Mouse (Mus musculus): ENCODE results near the gene Zim1. TPM values are rescaled to one million over a fixed set of nuclear protein-coding genes. Genes with fewer than 3 reads are reported as not detected.

Gene Zim1
- polyA plus RNA-seq, 1 experiment from 2014 or later = 4.7 TPM

DNA sequence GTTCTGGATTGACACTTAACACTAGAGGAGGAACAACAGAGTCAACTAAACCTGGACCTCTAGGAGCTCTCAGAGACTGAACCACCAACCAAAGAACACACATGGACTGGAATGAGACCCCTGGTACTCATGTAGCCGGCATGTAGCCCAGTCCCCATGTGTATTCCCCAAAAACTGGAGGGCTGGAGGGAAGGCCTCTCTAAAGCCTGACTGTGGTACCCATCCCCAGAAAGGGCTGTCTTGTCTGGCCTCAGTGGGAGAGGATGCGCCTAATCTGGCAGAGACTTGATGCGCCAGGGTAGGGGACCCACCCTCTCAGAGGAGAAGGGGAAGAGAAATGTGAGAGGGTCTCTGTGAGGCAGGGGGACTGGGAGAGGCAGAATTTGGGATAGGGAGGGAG, 50.4 kb downstream of the Zim1 start:
- Histone ChIP-seq H3K36me3 (no peaks in the 10 kb centered on the region), H3K9ac (no peak overlapping the region), H3K4me1 (no peaks in the 10 kb centered on the region), H3K27me3 (no peaks in the 10 kb centered on the region), H3K9me3 (no peaks in the 10 kb centered on the region; the same call in 1 of the 2 replicates), H3K4me3 (no peak overlapping the region), H3K27ac (no peak overlapping the region), H3K4me2 (replicated peaks) (no peak overlapping the region)
- WGBS = 82% methylated on average over 3 of the region's 3 CpGs
- no peak for ATAC-seq (ENCODE audit: insufficient number of reproducible peaks, insufficient read depth, low FRiP score, low TSS enrichment)

- H3K4me3 ChIP-seq = no peak overlapping the region
- H3K27me3 ChIP-seq = no peaks in the 10 kb centered on the region
- H3K4me1 ChIP-seq = no peaks in the 10 kb centered on the region
- WGBS = 91% methylated on average over 4 of the region's 4 CpGs
- no peaks in the 10 kb centered on the region for H3K36me3 ChIP-seq
- H3K9ac ChIP-seq = no peak overlapping the region
- H3K9me3 ChIP-seq = peaks cover 10% of the 10 kb centered on the region; the same call in 1 of the 2 replicates
- H3K4me2 ChIP-seq (replicated peaks) = no peak overlapping the region
- no peak for ATAC-seq (ENCODE audit: insufficient number of reproducible peaks, insufficient read depth, low FRiP score, low TSS enrichment)
- no peak overlapping the region for H3K27ac ChIP-seq
Measured at GRCm38 (mm10) chr7:6638076-6638475, 58.2 kb downstream of the Zim1 start.

- no peak overlapping the region for H3K9ac ChIP-seq
- no peaks in the 10 kb centered on the region for H3K4me1 ChIP-seq
- no peak overlapping the region for H3K27ac ChIP-seq
- H3K4me3 ChIP-seq = no peak overlapping the region
- H3K4me2 ChIP-seq (replicated peaks) = no peak overlapping the region
- no peaks in the 10 kb centered on the region for H3K36me3 ChIP-seq
- WGBS = 88% methylated on average over 4 of the region's 4 CpGs
- H3K27me3 ChIP-seq = no peaks in the 10 kb centered on the region
- peaks cover 10% of the 10 kb centered on the region; the same call in 1 of the 2 replicates for H3K9me3 ChIP-seq
- no peak for ATAC-seq (ENCODE audit: insufficient number of reproducible peaks, insufficient read depth, low FRiP score, low TSS enrichment)
Measured at GRCm38 (mm10) chr7:6636741-6637140, 59.5 kb downstream of the Zim1 start.

GRCm38 (mm10) chr7:6635831-6636230, 60.4 kb downstream of the Zim1 start:
- 82% methylated on average over 3 of the region's 3 CpGs for WGBS
- Histone ChIP-seq H3K4me1 (no peaks in the 10 kb centered on the region), H3K27ac (no peak overlapping the region), H3K36me3 (no peaks in the 10 kb centered on the region), H3K9me3 (peaks cover 10% of the 10 kb centered on the region; the same call in 1 of the 2 replicates), H3K27me3 (no peaks in the 10 kb centered on the region), H3K9ac (no peak overlapping the region), H3K4me3 (no peak overlapping the region), H3K4me2 (replicated peaks) (no peak overlapping the region)
- no peak for ATAC-seq (ENCODE audit: insufficient number of reproducible peaks, insufficient read depth, low FRiP score, low TSS enrichment)

Other genes with a start within 250 kb of the Zim1 start
- gene Olfr1336, start 240.3 kb downstream of the Zim1 start, polyA plus RNA-seq (2016; fragmentation: Nextera tagmentation; extraction: Ambion mirVana) = not detected in 2 replicates
- not detected in 2 replicates for gene Olfr1346, start 229.3 kb downstream of the Zim1 start, polyA plus RNA-seq (2016; fragmentation: Nextera tagmentation; extraction: Ambion mirVana)
- gene Olfr5, start 209.5 kb downstream of the Zim1 start, polyA plus RNA-seq (2016; fragmentation: Nextera tagmentation; extraction: Ambion mirVana) = not detected in 2 replicates
- gene Olfr1347, start 196.7 kb downstream of the Zim1 start, polyA plus RNA-seq (2016; fragmentation: Nextera tagmentation; extraction: Ambion mirVana) = not detected in 2 replicates
- not detected in 2 replicates for gene Olfr1348, start 187.7 kb downstream of the Zim1 start, polyA plus RNA-seq (2016; fragmentation: Nextera tagmentation; extraction: Ambion mirVana)
- gene Olfr1349, start 173.5 kb downstream of the Zim1 start, polyA plus RNA-seq (2016; fragmentation: Nextera tagmentation; extraction: Ambion mirVana) = not detected in 2 replicates
- not detected in 2 replicates for gene Olfr1350, start 131.6 kb downstream of the Zim1 start, polyA plus RNA-seq (2016; fragmentation: Nextera tagmentation; extraction: Ambion mirVana)
- 264 and 269 TPM in 2 replicates for gene Peg3, start 34.0 kb upstream of the Zim1 start, polyA plus RNA-seq (2016; fragmentation: Nextera tagmentation; extraction: Ambion mirVana)
- 16.2 and 19.2 TPM in 2 replicates for gene Usp29, start 34.1 kb upstream of the Zim1 start, polyA plus RNA-seq (2016; fragmentation: Nextera tagmentation; extraction: Ambion mirVana)